Mouse (Mus musculus) spleen, adult 2 months (tissue): ENCODE data around the gene 1700018B08Rik.

ENCODE experiments used
- CTCF ChIP-seq: fragments of 200-500 bp; IDR thresholded peaks from 2 replicates; pipeline ENCODE4 v1.5.1; 2011; ENCODE audit warnings: mild to moderate bottlenecking, inconsistent platforms; ENCODE audit not compliant: insufficient read depth, insufficient read length, insufficient replicate concordance; ENCODE audit errors: extremely low read depth
- POLR2A ChIP-seq: fragments of 200-500 bp; IDR thresholded peaks from 2 replicates; pipeline ENCODE4 v1.6.1; 2011; ENCODE audit warnings: low read depth, low read length, inconsistent platforms

DNA sequence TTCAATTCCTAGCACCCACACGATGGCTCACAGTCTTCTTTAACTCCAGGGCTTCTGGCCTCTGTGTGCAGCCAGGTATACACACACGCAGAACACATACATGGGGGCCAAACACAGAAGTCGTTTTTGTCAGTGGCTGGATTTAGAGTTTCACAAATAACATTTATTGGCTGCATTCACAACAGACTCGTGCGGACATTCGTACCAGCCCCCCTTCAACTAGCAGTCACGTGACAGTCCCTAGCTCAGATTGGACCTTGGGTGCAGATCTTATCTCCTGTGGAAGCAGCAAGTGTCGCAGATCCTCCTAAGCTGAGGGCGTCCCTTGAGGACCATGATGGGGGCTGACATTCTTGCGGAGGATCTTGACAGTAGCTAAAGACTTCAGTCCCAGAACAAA is 13.5 kb downstream of the 1700018B08Rik start:
- TF ChIP-seq CTCF, result no peak
- TF ChIP-seq POLR2A, result no peak
